Mouse (Mus musculus) CH12.LX (cell line): ENCODE measurements around the gene Olfr821.

Experiments
- MAFK ChIP-seq: IDR thresholded peaks from 2 replicates; pipeline ENCODE4 v1.6.1; 2011; ENCODE audit warnings: low read length, improper control_type of control experiment; ENCODE audit not compliant: insufficient replicate concordance
- UBTF ChIP-seq: IDR thresholded peaks from 2 replicates; pipeline ENCODE4 v1.6.1; 2012; ENCODE audit warnings: low read depth, mild to moderate bottlenecking, inconsistent platforms, low read length, improper control_type of control experiment, moderate library complexity
- ZC3H11A ChIP-seq: IDR thresholded peaks from 2 replicates; pipeline ENCODE4 v1.6.1; 2012; ENCODE audit warnings: low read depth, mild to moderate bottlenecking, inconsistent platforms, low read length, improper control_type of control experiment

GRCm38 (mm10) chr10:130070910-130071309, 40.8 kb downstream of the Olfr821 start, which contains the start of gene Olfr822:
- no peak for TF ChIP-seq UBTF
- TF ChIP-seq MAFK, result no peak
- TF ChIP-seq ZC3H11A, result no peak
